Mouse (Mus musculus) olfactory bulb, adult 2 months (tissue): ENCODE results near the gene Pilrb1.

ENCODE experiments used
- CTCF ChIP-seq: fragments of 200-500 bp; IDR thresholded peaks from 2 replicates; pipeline ENCODE4 v1.5.1; 2012; ENCODE audit warnings: low read depth, mild to moderate bottlenecking, low read length, moderate library complexity; ENCODE audit not compliant: insufficient read depth
- POLR2A ChIP-seq: fragments of 200-500 bp; IDR thresholded peaks from 2 replicates; pipeline ENCODE4 v1.6.1; 2012; ENCODE audit warnings: mild to moderate bottlenecking, low read depth, low read length, moderate library complexity; ENCODE audit not compliant: insufficient read depth

DNA sequence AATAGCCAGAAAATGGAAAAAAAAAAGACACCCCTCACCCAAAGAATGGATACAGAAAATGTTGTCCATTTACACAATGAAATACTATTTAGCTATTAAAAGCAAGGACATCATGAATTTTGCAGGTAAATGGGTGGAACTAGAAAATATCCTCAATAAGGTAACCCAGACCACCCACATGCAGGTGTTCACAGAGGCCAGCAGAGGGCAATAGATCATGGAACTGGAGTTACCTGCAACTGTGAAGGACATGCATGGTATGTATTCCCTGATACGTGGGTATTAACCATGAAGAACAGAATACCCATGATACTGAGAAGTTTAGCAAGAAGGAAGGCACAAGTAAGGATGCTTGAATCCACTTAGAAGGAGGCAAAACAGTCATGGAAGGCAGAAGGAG, 35.0 kb upstream of the Pilrb1 start:
- no peak for TF ChIP-seq CTCF
- TF ChIP-seq POLR2A: no peak
